Mouse (Mus musculus) heart, postnatal 0 days (tissue): ENCODE measurements around the gene Zfp689.

Experiments
- CTCF ChIP-seq: IDR thresholded peaks from 2 replicates; pipeline ENCODE4 v1.5.1; 2016; ENCODE audit warnings: antibody characterized with exemption, control low read depth, low read depth
- EP300 ChIP-seq: IDR thresholded peaks from 2 replicates; pipeline ENCODE4 v1.6.1; 2016; ENCODE audit warnings: antibody characterized with exemption, low read depth

DNA sequence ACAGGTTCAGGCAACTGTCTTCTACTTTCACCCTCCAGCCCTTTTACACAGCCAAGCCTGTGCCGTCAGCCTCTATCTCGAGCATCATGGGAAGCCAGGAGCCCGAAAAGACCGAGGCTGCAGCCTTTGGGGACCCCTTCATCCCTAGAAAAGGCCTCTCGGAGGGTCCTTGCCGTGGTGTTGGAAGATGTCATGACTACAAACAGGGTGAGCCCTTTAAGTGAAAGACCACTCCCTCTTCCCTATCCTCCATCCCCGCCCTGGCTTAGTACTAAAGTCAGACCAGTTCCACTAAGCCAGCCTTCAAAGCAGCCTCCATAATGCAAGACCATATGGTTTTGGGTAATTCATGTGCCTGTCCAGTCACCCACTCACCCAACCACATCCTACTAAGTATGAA, 23.1 kb upstream of the Zfp689 start:
- TF ChIP-seq EP300: no peak
- TF ChIP-seq CTCF: no peak
